Mouse (Mus musculus): ENCODE measurements around the gene Rpl23.

The Rpl23 gene

GRCm38 (mm10) chr11:97781832-97782563 lies at the start of gene Rpl23:
Rpl23 (minus strand) TSS chr11:97782437.
- DNase-seq (ENCODE audit: low read depth, low spot score) = peak; percentile 98

- DNase-seq (ENCODE audit: low read depth, low spot score) = no peak
Observed at GRCm38 (mm10) chr11:97832001-97832400, 49.8 kb upstream of the Rpl23 start.

GRCm38 (mm10) chr11:97830501-97830900 lies 48.3 kb upstream of the Rpl23 start:
- DNase-seq (ENCODE audit: low read depth, low spot score) = no peak

GRCm38 (mm10) chr11:97829913-97830476 lies 47.8 kb upstream of the Rpl23 start:
- no peak for DNase-seq (ENCODE audit: low read depth, low spot score)

- DNase-seq (ENCODE audit: low read depth, low spot score) = no peak
Observed at GRCm38 (mm10) chr11:97829365-97829764, 47.1 kb upstream of the Rpl23 start.

- no peak for DNase-seq (ENCODE audit: low read depth, low spot score)
Observed at GRCm38 (mm10) chr11:97827654-97828053, 45.4 kb upstream of the Rpl23 start.

- peak; percentile 53 for DNase-seq (ENCODE audit: low read depth, low spot score)
Observed at GRCm38 (mm10) chr11:97826414-97826813, 44.2 kb upstream of the Rpl23 start.

- DNase-seq (ENCODE audit: low read depth, low spot score) = peak; percentile 60
Observed at GRCm38 (mm10) chr11:97825971-97826370, 43.7 kb upstream of the Rpl23 start.

GRCm38 (mm10) chr11:97825295-97825694 lies 43.1 kb upstream of the Rpl23 start:
- no peak for DNase-seq (ENCODE audit: low read depth, low spot score)

GRCm38 (mm10) chr11:97824895-97825294 lies 42.7 kb upstream of the Rpl23 start:
- no peak for DNase-seq (ENCODE audit: low read depth, low spot score)

GRCm38 (mm10) chr11:97824168-97824567 lies 41.9 kb upstream of the Rpl23 start:
- DNase-seq (ENCODE audit: low read depth, low spot score) = no peak

GRCm38 (mm10) chr11:97822840-97823603 lies 40.8 kb upstream of the Rpl23 start:
- no peak for DNase-seq (ENCODE audit: low read depth, low spot score)

- no peak for DNase-seq (ENCODE audit: low read depth, low spot score)
Observed at GRCm38 (mm10) chr11:97821401-97822064, 39.3 kb upstream of the Rpl23 start.

GRCm38 (mm10) chr11:97820840-97821239 lies 38.6 kb upstream of the Rpl23 start:
- no peak for DNase-seq (ENCODE audit: low read depth, low spot score)

- no peak for DNase-seq (ENCODE audit: low read depth, low spot score)
Observed at GRCm38 (mm10) chr11:97819923-97820322, 37.7 kb upstream of the Rpl23 start.

GRCm38 (mm10) chr11:97819102-97819501 lies 36.9 kb upstream of the Rpl23 start:
- DNase-seq (ENCODE audit: low read depth, low spot score) = no peak

GRCm38 (mm10) chr11:97818571-97818970 lies 36.3 kb upstream of the Rpl23 start:
- peak; percentile 55 for DNase-seq (ENCODE audit: low read depth, low spot score)

GRCm38 (mm10) chr11:97818003-97818402 lies 35.8 kb upstream of the Rpl23 start:
- no peak for DNase-seq (ENCODE audit: low read depth, low spot score)

- DNase-seq (ENCODE audit: low read depth, low spot score) = peak; percentile 72
Observed at GRCm38 (mm10) chr11:97817379-97817778, 35.1 kb upstream of the Rpl23 start.

GRCm38 (mm10) chr11:97816916-97817315 lies 34.7 kb upstream of the Rpl23 start:
- no peak for DNase-seq (ENCODE audit: low read depth, low spot score)

- DNase-seq (ENCODE audit: low read depth, low spot score) = no peak
Observed at GRCm38 (mm10) chr11:97816176-97816575, 33.9 kb upstream of the Rpl23 start.

GRCm38 (mm10) chr11:97815736-97816135 lies 33.5 kb upstream of the Rpl23 start:
- DNase-seq (ENCODE audit: low read depth, low spot score) = peak; percentile 60

All from ZHBTc4 (cell line).